Mouse (Mus musculus) right cerebral cortex, postnatal 36 days (tissue): ENCODE measurements around the gene Rbm25.
"Not testable (repeated sequence)": the region's sequence is repeated elsewhere in the genome, so short reads cannot be mapped to it uniquely, and the experiment has no call there.

ENCODE experiments used
- DNase-seq, 2 experiments: peaks; one replicate each; pipeline ENCODE4 v3.0.0; 2022; ENCODE audit warnings: low spot score in 2 of 2, mixed read lengths in 1 of 2

Gene Rbm25

GRCm38 (mm10) chr12:83630936-83631335 lies at the start of gene Rbm25:
Gene Rbm25 (plus strand): TSS chr12:83631236.
- DNase-seq, result not testable (repeated sequence)

GRCm38 (mm10) chr12:83582106-83582505 lies 48.9 kb upstream of the Rbm25 start:
- DNase-seq, result no peak

DNA sequence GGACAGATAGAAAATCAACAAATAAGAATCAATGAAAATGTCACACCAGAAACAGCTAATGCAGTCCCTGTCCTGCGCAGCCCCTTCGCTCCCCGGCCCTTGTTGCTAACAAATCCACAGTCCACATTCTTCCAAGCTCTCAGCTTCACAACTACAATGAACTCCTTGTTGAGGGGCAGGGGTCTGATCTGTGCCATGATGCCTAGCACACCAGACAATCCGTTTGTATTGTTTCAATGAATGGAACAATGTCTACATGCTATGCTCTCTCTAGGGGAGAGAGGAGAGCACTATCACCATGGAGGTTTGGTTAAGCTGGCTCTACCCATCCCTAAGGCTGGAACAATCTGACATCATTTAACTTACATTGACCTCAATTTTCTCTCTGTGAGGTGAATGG lies 48.3 kb upstream of the Rbm25 start:
- no peak for DNase-seq

DNA sequence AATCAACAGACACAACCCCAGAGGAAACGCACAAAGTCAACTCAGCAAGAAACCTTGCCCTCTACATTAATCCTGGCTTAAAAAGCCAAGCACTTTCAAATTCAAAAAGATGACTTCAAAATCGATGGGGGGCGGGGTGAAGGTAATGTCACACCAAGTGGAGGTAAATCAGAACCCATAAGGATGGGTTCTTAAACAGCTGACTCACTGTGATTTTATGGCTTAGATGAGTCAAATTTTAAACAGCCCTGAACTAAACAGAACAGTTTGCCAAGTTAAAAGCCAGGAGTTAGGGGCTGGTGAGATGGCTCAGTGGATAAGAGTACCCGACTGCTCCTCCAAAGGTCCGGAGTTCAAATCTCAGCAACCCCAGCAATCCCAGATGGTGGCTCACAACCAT lies 44.4 kb upstream of the Rbm25 start:
- no peak for DNase-seq

DNA sequence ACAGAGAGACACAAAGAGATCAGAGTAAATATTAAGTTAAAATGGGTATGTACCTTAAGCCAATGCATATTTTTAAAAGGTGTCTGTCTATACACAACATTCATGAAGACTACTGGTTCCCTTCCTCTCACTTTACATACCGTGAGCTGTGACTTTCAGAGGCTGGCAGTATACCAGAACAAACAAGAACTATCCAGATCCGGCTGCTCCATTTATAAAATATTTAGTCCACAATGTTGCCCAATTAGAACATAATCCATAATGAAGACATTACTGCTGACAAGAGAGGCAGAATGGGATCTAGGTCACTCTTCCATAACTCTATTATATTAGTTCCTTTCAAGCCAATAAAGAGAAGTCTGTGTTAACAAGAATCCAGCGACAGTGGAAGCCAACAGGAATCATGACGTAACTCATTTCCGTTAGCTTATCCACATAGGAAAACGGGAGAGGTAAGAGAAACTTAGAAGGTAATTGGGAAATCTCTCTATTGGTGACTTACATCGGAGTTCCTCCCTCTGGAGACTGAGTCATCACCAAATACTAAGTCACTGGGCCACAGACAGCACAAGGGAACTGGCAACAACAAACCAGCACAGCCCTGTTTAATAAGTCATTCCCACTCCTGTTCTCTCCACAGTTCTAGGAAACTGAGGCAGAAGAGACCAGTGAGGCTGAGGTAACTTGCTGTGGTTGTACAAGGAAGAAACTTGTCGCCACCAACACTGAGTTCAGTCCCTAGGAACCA lies 39.1 kb upstream of the Rbm25 start:
- no peak for DNase-seq

GRCm38 (mm10) chr12:83594454-83595040 lies 36.5 kb upstream of the Rbm25 start:
- DNase-seq, result peak; percentile 7 to 34

DNA sequence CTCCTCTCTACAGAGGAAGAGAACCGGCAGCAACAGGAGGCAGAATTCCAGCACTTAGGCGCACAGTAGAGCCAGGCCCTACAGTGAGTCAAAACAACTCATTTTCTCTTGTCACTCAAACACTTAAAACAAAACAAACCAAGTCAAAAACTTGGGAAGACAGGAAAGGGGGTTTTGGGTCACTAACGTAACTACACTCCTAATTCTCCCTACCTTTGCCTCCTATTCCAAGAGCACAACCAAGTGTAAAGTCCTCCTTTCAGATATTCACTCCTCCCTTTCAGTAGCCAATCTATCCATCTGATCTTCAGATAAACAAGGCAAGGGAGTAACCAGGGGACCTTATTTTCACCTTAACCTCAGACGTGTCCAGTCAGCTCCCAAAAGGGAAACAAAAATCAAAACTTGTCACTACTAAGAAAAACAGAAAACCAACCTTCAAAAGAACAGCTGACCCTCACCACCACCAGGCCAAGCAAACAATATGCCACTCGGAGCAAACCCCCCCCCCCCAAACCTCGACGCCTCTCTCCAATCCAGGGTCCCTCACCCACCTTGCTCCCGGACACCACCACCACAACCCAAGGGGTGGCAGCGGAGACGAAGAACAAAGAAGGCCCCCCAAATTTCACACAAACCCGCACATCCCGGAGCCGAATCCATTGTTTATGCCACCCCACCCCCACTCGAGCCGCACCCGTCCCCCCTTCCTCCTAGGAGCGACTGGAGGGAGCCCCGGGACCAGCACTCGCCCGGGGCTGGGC lies 34.7 kb upstream of the Rbm25 start:
- DNase-seq, result no peak

DNA sequence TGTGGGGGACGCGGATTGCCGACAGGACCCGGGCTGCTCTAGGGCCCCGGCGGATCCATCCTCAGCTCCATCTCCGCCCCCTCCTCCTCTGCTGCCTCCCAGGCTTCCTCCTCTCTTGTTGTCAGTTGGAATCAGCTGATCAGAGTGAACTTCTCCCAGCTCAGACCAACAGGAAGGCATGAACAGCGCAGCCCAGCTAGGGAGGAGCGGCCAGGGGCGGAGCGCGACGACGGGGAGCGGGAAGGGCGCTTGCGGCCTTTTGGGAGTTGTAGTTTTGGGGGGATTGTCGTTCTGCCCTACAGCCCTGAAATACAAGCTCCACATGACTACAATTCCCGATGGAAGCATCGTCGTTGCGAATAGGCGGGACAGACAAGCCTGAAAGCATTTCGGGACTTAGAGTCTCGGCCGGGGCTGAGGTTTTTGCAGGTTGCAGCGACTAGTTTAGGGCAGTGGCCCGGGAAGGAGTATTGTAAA lies 34.0 kb upstream of the Rbm25 start, which contains the start of gene Zfyve1:
Gene Zfyve1 (minus strand): TSS at position 198 of the 477 bp plus-strand sequence.
- DNase-seq, result peak; percentile 92 to 96

GRCm38 (mm10) chr12:83597881-83598280 lies 33.2 kb upstream of the Rbm25 start:
- no peak for DNase-seq

DNA sequence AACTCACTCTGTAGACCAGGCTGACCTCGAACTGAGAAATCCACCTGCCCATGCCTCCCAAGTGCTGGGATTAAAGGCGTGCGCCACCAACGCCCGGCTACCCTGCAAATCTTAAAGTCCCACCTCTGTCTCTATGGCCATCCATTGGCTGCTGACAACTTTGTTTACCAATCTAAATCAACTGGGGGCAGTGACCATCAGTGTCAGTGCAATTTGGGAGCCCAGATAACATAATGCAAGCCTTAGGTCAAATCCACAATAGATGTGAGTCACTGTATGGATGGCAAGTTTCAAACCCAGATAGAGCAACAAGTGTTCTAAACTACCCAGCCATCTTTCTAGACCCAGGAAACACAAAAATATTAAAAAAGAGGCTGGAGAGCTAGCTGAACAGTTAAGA lies 28.8 kb upstream of the Rbm25 start:
- DNase-seq, result no peak

DNA sequence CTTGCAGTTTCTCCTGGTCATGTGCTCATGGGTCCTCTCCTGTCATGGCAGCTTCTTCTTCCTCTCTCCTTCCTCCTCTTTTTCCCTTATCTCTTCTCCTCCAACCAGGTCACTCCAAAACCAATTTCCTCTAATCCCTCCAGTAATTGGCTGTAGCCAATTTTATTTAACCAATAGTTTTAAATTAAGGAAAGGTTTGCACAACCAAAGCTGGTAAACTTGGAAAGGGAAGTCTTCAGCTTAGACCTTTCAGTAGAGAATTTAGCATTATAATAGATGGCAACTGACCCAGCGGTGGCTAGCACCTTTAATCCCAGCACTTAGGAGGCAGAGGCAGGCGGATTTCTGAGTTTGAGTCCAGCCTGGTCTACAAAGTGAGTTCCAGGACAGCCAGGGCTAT lies 24.6 kb upstream of the Rbm25 start:
- DNase-seq, result not testable (repeated sequence)

- no peak for DNase-seq
Observed at GRCm38 (mm10) chr12:83617261-83617660, 13.8 kb upstream of the Rbm25 start.

DNA sequence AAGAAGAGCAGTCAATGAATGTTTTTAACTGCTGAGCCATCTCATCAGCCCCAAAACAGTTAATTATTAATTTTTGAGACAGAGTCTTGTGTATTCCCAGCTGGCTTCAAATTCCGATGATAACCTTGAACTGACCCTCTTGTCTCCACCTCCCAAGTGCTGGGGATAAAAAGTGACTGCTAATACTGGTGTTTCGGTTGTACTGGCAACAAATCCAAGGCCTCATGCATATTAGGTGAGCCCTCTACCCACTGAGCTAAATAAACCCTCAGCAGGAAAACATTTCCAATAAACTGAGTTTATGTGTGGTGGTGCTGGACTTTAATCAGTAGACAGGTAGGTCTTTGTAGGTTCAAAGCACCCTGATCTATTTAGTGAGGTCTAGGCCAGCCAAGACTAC lies 12.1 kb upstream of the Rbm25 start:
- DNase-seq, result no peak

DNA sequence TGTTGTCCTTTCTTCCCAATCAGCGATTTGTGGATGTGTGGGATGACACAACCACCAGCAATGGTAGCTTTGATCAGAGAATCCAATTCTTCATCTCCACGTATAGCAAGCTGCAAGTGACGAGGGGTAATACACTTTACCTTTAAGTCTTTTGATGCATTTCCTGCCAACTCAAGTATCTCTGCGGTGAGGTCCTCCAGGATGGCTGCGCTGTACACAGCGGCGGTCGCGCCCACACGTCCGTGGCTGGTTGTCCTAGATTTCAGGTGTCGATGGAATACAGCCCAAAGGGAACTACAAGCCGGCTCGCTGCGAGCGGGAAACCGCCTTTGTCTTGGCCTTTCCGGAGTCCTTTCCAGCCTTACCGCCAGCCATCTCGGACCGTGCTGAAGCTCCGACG lies 10.3 kb upstream of the Rbm25 start:
- DNase-seq, result not testable (repeated sequence)

- DNase-seq, result no peak
Observed at GRCm38 (mm10) chr12:83622031-83622755, 8.8 kb upstream of the Rbm25 start.

DNA sequence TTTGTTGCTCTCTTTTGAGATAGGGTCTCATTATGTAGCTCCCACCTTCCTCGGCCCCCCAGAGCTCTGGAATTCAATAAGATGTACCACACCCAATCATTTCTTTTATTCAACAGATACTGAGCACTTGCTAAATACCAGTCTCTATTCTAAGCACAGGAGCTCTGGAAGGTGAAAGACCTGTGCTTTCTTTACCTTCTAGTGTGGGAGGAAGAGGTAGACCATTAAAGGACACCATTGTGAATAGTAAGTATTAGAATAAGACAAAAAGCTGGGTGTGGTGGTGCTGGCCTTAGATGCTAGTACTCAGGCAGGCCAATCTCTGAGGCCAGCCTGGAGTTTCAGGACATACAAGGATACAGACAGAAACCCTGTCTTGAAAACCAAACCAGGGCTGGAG lies 6.7 kb upstream of the Rbm25 start:
- no peak for DNase-seq

DNA sequence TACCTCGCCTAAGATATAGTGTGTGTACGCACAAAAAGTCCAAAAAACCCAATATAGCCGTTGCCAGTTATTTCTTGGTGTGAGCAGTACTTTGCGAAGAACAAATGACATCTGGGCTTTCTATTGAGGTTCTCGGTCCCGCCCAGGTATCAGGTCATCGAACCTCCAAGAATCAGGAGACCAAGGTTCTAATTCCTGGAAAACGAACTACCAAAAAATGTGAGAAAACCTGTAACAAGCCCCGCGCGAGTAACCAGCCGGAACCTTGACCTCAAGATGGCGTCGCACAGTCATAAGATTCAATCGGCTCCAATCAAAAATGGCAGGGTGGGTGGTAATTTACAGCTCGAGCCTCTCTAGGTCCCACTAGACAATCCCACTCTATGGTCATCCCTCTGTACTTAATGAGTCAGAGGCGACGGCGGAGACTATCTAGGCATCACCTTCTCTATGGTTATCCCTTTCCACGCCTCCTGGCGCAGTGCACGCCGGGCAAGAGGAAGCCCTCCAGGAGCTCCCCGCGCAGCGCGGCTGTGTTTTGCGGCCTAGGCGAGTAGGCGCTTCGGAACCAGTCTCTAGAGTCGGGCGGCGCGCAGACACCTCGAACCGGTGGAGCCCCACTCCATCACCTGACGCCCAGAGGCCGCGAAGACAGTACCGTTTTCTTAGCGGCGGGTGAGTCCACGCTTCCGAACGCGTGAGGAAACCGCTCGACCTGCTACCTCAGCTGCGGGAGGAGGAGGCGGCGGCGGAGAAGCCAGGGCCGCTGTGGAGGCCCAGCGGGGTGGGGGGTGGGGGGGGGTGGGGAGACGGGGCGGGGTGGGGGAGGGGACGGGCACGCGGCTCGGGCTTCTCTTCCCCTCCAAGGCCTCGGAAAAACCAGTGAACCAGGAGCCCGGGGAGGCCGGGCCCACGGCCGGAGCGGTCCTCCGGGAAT lies 975 bp downstream of the Rbm25 start:
- DNase-seq, result peak; percentile 95 to 96

- DNase-seq, result peak; percentile 24 to 33
Observed at GRCm38 (mm10) chr12:83632680-83633025, 1.6 kb downstream of the Rbm25 start.

GRCm38 (mm10) chr12:83633807-83634206 lies 2.8 kb downstream of the Rbm25 start:
- no peak for DNase-seq

DNA sequence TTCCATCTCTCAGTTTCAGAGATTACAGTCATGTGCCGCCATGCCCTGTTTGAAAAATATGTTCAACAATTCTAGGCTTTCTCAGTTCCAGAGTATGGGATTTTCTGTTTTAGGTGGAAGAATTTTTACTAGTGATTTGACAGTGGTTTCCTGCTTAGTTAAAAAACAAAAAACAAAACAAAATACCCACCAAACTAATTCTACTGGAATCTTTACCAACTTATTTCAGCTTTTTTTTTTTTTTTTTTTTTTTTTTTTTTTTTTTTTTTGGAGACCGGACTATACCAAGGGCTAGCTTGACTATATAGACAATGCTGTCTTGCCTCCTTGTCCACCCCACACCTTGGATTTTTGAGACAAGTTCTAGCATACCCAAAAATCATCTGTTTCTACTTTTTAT lies 10.2 kb downstream of the Rbm25 start:
- DNase-seq, result no peak

- no peak for DNase-seq
Observed at GRCm38 (mm10) chr12:83643116-83643515, 12.1 kb downstream of the Rbm25 start.
